Mouse (Mus musculus) inflammation-experienced regulatory T-cells, adult 6 months (primary cell): Measurements from ENCODE around the gene Klrb1b. TPM values are rescaled to one million over a fixed set of nuclear protein-coding genes. Genes with fewer than 3 reads are reported as not detected.
"Not testable (repeated sequence)": the region's sequence is repeated elsewhere in the genome, so short reads cannot be mapped to it uniquely, and the experiment has no call there.

ENCODE experiments used
- ATAC-seq: one replicate; pipeline ENCODE4 v1.8.0; 2017
- polyA plus RNA-seq, 3 experiments: library from polyadenylated mRNA; unstranded; fragments of 100-300 nt; shearing (Covaris generic); gene quantifications; one replicate each; pipeline ENCODE4 v1.2.1; 2017

The Klrb1b gene
- polyA plus RNA-seq, 3 experiments from 2014 or later, result 0.79 TPM; not detected in 2

DNA sequence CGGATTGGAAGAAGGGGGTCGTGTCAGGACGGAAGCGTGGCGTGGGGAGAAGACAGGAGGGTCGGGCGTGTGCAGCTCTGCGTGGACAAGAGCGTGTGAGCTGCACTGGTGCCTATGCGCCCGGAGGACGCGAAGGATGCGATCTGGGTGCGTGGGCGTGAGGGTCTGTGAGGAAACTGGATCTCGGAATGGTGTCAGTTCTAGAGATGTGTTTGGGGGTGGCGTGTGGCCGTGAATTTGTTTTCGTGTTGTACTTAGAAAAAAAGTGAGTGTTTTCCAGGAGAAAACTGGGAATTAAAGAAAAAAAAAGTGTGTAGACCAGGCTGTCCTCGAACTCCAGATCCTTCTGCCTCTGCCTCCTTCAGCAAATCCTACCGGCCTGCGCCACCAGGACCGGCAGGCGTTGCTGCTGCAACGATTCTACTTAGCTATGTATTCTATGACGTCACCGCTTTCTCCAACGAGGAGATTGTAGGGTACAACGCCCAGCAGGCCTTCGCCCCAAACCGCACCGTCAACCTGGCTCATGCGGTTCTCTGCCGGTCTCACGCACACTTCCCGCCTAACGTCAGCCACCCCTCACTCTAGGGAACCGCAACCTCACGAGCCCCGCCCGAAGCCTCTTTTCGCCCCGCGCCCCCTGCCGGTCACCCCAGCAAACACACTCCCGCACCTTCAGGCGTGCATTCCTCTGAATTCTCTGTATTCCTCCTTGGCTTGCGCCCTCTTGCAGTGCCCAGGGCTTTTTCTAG lies 26.8 kb downstream of the Klrb1b start:
- peak; percentile 41 for ATAC-seq

DNA sequence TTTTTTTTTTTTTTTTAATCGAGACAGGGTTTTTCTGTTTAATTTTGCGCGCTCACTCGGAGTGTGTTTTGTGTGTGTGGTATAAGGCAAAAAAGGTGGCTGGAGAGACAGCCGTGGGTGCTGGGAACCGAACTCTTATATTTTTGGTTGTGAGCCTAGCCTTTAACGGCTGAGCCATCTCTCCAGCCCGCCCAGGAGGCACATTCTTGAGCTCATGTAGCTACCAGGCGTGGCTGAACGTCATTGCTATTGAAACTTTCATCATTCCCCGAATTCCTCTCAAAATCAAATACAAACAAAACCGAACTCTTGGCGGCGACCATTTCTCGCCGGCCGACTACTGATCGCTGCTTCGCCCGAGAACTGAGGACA lies 27.4 kb downstream of the Klrb1b start:
- ATAC-seq, result peak; percentile 14

DNA sequence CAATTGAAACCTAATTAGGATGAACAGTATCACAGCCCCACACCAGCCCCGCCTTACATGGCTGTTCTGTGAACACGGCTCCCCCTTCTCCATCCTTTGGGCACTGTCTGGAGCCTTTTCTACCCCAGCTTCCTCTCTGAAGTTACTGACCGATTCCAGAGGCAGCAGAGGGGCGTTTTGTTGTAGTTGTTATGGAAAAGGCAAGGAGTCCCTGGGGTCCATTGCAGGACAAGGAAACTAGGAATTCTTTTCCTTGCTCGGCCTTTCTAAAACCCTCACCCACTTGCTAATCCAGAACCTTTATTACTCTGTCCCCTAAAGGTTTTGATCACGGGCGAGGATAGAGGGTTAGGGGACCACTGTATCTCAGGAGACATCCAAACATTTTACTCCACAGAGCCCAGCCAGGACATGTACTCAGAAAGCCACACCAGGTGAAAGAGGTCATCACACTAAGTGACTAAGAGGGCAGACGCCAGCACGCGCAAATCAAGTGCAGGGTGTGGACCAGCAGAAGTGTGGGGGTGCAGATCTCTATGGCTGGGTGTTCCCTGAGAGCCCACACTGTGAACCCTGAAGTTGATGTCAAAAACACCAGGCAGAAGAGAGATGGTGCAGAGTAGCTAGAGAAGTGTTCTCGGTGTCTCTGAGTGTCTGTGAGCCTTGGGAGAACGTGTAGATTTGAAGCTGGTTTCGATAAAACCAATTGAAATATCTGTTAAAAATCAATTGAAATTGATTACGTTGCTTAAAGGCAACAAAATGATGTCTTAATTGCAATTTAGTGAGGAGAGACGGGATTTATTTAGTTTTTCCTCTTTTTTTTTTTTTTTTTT lies 28.0 kb downstream of the Klrb1b start:
- no peak for ATAC-seq

DNA sequence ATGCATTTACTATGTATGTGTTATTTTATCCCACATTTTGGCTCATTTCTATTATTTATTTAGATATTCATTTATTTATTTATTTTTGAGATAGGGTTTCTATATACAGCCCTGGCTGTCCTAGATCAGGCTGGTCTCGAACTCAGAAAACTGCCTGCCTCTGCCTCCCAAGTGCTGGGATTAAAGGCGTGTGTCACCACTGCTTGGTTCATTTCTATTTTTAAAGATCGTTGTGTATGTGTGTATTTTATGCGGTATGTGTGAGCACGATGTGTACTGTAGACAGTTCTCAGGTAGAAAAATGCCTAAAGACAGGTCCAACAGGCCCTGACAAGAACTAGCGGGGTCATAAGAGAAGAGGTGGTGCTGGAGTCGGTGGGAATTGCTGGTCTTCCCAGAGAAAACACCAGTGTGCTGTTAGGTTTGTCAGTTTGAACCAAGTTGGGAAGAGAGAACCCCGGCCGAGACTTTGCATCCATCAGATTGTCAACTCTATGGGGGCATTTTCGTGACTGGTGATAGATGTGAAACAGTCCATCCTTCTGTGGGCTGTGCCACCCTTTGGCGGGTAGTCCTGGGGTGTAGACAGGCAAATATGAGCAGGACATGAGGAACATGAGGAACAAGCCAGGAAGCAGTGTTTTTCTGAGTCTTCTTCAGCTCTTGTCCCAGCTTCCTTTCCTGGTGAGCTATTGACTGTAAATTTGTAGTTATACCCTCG lies 28.8 kb downstream of the Klrb1b start:
- ATAC-seq, result no peak

DNA sequence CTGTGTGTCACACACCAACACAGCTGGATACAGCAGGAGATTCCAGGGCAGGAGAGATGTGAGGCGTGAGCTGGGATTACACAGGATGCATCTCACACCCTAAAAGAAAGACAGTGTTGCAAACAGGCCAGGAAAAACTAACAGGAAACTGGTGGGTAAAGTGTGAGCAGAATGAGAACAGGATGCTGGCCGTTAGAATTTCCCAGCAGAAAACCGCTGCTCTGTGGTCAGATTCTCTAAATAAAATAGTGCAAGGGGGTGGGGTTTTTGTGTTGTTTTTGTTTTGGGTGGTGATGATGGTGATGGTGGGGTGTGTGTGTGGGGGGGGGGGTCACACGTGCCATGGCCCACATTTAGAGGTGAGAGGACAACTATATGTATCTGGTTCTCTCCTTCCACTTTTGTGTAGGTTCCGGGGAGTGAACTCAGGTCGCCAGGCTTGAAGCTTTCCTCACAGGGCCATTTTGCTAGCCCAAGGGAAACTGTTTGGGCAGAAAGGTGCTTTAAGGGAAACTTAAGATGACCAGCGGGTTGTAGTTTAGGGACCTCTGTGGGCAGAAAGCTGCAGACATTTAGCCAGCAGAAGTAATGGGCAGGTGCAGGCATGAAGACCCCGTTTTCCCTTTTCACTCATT lies 29.7 kb downstream of the Klrb1b start:
- ATAC-seq, result peak; percentile 56

DNA sequence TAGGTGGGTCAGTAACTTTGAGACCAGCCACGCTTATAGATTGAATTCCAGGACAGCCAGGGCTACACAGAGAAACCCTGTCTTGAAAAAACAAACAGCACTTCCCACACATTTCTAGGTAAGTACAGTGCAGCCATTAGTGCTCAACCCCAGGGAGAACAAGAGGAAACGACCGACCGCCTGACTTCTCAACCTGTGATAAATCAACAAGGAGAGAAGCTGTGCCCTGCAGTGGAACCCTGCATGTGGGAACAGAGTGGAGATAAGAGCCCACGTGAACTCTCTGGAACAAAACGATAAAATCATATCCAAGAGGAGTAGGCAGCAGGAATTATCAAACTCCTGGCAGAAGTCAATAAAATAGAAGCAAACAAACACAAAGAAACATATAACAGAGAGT lies 32.4 kb downstream of the Klrb1b start:
- no peak for ATAC-seq

DNA sequence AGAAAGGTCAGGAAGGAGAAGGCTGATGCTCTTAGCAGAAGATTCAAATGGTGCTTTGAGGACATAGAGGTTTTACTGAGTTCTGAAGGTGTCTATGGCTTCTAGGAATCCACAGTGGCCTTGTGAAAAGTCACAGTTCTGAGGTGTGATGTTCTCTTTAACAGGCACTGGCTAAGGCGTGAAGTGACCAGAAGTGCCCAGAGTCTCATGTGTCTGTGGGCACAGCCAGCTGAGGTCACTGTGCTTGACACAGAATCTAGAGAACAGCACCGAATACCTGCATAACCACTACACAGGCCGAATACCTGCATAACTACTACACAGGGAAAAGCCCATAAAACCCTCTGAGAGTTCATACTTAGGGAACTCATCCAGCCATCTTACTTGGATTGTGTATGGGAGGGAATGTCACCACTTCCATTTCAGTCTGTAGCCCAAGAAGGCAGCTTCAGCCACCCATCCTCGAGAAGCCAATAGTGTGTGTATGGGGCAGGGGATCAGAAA lies 35.6 kb downstream of the Klrb1b start:
- not testable (repeated sequence) for ATAC-seq

DNA sequence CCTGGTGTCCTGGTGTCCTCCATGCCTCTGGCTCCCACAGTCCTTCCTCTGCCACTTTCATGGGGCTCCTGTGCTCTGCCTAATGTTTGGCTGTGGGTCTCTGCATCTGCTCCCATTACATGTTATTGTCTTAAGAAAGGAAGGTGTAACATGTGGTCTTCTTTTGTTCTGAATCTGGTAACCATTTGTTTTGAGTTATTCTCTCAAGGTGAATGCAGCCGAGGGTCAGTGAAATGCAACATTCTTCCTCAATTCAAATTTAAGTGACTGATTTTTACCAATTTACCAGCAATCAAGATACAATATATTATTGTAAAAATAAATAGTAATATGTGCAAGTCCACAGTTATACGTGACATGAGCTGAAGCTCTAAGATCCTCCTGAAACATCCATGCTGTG lies 37.0 kb downstream of the Klrb1b start, which contains the start of gene Klrb1c:
Gene Klrb1c, minus strand, starts transcription at position 101 of the 400 bp plus-strand sequence.
- ATAC-seq, result no peak

DNA sequence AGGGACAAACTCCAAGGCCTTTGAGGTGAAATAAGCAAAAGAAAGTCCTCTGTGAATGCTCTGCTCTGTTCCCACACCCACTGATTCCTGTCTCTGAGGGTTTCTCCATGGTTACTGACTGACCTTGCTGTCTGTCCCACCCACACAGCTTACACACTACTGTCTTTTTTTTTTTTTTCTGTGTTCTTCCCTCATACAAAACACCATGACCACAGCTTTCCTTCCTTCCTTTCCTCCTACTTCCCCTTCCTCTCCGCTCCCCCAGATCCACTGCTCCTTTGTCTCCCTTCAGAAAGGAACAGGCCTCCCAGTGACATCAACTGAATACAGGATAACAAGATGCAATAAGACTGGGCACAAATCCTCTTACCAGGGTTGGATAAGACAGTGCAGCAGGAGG lies 37.6 kb downstream of the Klrb1b start:
- ATAC-seq, result no peak

DNA sequence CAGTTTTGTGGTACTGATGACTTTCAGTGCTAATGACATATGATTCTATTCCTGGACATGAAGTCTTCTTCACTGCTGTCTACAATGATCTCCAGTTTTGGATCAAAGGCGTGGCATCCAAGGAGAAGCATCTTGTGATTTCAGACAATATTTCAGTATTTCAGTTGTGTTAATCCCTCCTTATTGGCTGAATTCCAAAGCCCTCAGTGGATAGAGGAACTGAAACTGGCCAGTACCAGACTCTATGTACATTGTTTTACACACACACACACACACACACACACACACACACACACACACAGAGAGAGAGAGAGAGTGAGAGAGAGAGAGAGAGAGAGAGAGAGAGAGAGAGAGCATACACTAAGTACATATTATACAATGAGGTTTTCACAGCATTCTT lies 39.7 kb downstream of the Klrb1b start:
- ATAC-seq, result not testable (repeated sequence)

DNA sequence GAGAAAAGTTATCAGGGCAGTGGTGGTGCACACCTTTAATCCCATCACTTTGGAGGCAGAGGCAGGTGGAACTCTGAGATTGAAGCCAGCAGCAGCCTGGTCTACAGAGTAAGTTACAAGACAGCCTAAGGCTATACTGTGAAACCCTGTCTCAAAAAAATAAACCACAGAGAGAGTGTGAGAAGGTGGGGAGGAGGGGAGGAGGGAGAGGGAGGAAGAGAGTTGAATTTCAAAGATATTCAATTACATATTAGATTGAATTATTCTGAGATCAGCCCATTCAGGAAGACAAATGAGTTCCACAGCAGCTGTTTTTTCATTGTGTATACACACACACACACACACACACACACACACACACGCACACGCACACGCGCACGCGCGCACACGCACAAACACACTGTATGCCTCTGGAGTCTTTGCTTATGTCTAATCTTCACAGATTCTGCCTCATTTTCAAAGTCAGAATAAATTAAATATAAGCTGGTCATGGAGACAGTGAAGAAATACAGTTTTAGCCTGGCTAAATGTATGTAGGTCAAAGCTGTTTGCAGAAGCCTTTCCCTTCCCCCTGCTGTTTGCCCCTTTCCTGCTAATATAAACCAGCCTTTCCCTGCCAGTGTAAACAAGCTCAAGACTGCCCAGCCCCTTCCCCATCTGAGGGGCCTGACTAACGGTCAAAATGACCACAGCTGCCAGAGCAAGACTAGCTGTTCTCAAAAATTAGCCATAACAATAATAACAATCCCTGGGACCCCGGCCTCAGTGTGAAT lies 56.5 kb downstream of the Klrb1b start:
- ATAC-seq, result no peak

DNA sequence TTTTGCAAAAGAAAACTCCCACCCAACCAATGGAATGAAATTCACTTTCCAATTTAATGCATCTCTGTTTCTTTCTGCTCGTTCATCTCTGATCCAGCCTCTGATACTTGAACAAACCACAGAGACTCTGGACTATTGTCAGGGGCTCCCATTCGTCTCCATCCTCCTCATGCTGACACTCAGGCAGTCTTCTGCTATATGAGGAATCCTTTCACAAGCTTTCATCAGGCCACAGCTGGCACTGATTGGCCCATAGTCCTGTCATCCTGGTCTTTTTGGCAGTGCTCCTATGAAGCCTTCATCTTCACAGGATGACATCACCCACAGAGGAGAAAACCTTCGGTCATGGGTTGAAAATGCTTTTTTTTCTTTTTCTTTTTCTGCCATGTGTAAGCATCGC lies 58.1 kb downstream of the Klrb1b start:
- ATAC-seq, result no peak

DNA sequence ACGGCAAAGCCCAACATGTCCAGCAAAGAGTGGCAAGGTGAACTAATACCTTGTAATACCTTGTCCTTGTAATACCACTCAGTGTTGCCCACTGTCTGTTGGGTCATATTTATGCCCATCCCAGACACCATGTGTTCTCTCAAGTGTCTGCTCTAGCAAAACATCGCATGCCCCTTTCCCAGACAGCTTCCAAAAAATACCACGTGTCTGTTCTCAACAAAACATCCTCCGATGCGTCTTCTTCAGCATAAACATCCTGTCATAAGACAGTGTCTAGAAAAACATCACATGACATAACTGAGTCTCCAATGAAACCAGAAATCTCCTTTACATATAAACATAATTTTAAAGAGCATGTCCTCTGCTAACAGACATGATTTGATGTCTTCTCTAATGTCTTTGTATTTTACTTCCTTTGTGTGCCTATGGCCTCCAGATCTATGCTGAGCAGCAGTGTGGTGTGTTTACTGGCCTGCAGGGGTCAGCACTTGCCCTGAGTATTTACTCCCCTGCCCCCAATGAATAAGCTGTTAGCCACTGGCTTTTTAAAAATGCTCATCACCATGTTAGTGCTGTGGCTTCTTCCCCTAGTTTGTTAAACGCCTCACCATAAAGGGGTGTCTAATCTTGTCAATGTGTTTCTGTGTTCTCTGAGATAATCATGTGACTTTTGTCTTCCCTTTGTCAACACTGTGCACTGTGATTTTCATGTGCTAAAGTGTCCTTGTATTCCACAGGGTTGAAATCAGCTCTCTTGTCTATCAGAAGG lies 59.5 kb downstream of the Klrb1b start:
- ATAC-seq, result peak; percentile 56

DNA sequence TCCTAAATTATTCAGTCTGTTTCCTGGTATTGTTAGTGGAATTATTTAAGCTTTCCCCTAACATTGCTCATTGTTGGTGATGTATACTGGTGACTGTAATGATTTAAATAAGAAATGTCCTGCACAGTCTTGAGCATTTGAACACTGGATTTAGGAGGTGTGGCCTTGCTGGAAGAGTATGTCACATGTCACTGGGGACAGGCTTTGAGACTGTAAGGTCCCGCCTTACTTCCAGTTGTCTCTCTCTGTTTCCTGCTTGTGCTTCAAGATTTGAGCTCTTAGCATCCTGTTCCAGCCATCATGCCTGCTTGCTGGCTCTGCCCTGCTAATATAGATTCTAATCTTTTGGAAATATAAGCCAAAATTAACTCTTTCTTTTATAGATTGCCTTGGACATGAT lies 60.9 kb downstream of the Klrb1b start:
- ATAC-seq, result no peak

DNA sequence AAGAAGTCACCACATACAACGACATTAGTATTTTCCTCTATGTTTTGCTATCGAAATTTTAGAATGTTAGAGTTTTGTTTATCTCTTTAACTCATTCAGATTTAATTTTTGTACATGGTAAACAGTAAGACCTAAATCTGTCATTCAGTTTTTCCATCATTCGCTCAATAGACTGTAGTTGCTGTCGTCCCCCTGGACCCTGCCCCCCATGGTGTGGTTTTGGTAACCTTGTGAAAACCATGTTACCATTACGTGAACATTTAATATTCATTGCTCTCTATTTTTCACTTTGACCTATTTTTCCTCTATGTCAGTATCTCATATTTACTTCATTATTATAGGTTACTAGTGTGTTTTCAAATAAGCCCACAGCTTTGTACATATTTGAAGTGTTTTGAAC lies 61.5 kb downstream of the Klrb1b start:
- no peak for ATAC-seq

DNA sequence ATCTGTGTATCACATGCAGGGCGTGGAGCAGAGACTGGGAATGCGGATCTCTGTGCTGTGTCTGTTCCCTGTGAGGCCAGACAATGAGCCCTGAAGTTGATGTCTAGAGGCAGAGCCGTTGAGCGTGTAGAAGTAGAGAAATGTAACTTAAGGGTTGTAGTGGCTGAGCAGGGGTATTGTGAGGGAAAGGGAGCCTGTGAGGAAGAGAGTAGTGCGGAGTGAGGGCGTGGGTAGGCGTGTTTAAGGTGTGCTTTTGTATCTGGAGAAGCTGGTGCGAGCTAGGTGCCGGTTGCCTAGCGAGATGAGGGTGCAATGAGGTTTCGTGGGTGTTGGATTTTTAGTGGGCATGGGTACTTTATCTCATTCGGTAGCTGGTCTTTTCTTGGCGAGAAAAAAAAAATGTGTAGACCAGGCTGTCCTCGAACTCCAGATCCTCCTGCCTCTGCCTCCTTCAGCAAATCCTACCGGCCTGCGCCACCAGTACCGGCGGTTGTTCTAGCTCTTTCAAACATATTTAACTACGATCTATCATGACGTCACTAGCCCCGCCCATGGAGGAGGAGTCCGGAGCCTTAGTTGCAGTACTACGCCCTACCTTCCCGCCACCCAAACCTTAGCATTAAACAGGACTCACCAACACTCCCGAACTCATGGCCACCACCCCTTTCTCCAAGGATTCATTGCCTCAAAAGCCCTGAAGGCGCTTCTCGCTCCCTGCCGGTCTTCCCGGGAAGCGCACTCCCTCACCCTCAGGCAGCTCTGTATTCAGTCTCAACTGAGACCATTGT lies 62.2 kb downstream of the Klrb1b start:
- ATAC-seq, result peak; percentile 57
